Mouse (Mus musculus) stomach, postnatal 0 days (tissue): ENCODE measurements around the gene Syce2. TPM values are rescaled to one million over a fixed set of nuclear protein-coding genes. Genes with fewer than 3 reads are reported as not detected.
"Not testable (repeated sequence)": the region's sequence is repeated elsewhere in the genome, so short reads cannot be mapped to it uniquely, and the experiment has no call there.

Experiments used
- ATAC-seq: fragments of 200-750 bp; cut with Nextera tagmentation; 2 replicates; pipeline ENCODE4 v1.8.0; 2017; ENCODE audit not compliant: low FRiP score, low TSS enrichment
- DNase-seq: peaks from one replicate; pipeline ENCODE4 v3.0.0-alpha.2; 2016; ENCODE audit warnings: low spot score
- H3K27ac ChIP-seq: fragments of 300-500 bp; sonication (generic); replicated peaks from 2 replicates; pipeline ENCODE4 v1.5.1; 2014; ENCODE audit warnings: mild to moderate bottlenecking, control low read depth
- H3K27me3 ChIP-seq: fragments of 300-500 bp; sonication (generic); 2 replicates; pipeline ENCODE4 v1.6.1; 2014; ENCODE audit warnings: low read length; ENCODE audit not compliant: control insufficient read depth, insufficient read depth
- H3K36me3 ChIP-seq: fragments of 300-500 bp; sonication (generic); 2 replicates; pipeline ENCODE4 v1.6.1; 2014; ENCODE audit warnings: low read length, mixed read lengths; ENCODE audit not compliant: control insufficient read depth, insufficient read depth
- H3K4me1 ChIP-seq: fragments of 300-500 bp; sonication (generic); replicated peaks from 2 replicates; pipeline ENCODE4 v1.6.1; 2014; ENCODE audit warnings: antibody characterized with exemption; ENCODE audit not compliant: control insufficient read depth, insufficient read depth
- H3K4me2 ChIP-seq: fragments of 300-500 bp; sonication (generic); replicated peaks from 2 replicates; pipeline ENCODE4 v1.6.1; 2014; ENCODE audit warnings: low read depth, mild to moderate bottlenecking, control low read depth, moderate library complexity
- H3K4me3 ChIP-seq: fragments of 300-500 bp; sonication (generic); 2 replicates; pipeline ENCODE4 v1.5.1; 2014; ENCODE audit warnings: low read depth, low read length, control low read depth
- H3K9ac ChIP-seq: fragments of 300-500 bp; sonication (generic); 2 replicates; pipeline ENCODE4 v1.6.1; 2014; ENCODE audit warnings: mild to moderate bottlenecking, low read length, control low read depth, mixed read lengths
- H3K9me3 ChIP-seq: fragments of 300-500 bp; sonication (generic); 2 replicates; pipeline ENCODE4 v1.6.1; 2016; ENCODE audit warnings: low read length; ENCODE audit not compliant: control insufficient read depth
- CTCF ChIP-seq: IDR thresholded peaks from 2 replicates; pipeline ENCODE4 v1.5.1; 2016; ENCODE audit warnings: antibody characterized with exemption, low read depth, mild to moderate bottlenecking, moderate library complexity
- EP300 ChIP-seq: optimal IDR thresholded peaks from 2 replicates; pipeline ENCODE3; 2016; ENCODE audit warnings: antibody characterized with exemption
- WGBS: fragments of 180-500 bp; shearing (Covaris S2); extraction: QIAGEN DNeasy Blood & Tissue Kit; methylation state at CpG from one replicate; pipeline ENCODE4 v1.1.7; 2014; 5-methylcytosine and 5-hydroxymethylcytosine counted together
- polyA plus RNA-seq: library from polyadenylated mRNA; unstranded; fragments of >200 nt; fragmentation: Nextera tagmentation; extraction: Ambion mirVana; gene quantifications from 2 replicates; pipeline ENCODE4 v1.2.1, GENCODE M21; 2015

Gene Syce2
- polyA plus RNA-seq, 1 experiment from 2014 or later: 27.3 TPM

- Histone ChIP-seq H3K27me3 (no peaks in the 10 kb centered on the region), H3K9ac (peak overlapping the region; percentile 74), H3K36me3 (no peaks in the 10 kb centered on the region), H3K4me2 (peak overlapping the region; percentile 99), H3K4me3 (peak overlapping the region; percentile 71), H3K9me3 (no peaks in the 10 kb centered on the region), H3K27ac (peak overlapping the region; percentile 80; the same call in 1 of the 2 replicates), H3K4me1 (no peaks in the 10 kb centered on the region)
- ATAC-seq (no peak), DNase-seq (no peak)
- no peak for TF ChIP-seq EP300
- no peak for TF ChIP-seq CTCF
- WGBS: 5% methylated on average over 23 of the region's 24 CpGs
Measured at GRCm38 (mm10) chr8:84902367-84902919, 30.5 kb downstream of the Syce2 start.

GRCm38 (mm10) chr8:84902920-84903661 lies 31.2 kb downstream of the Syce2 start:
- Histone ChIP-seq H3K9me3 (no peaks in the 10 kb centered on the region), H3K4me1 (no peaks in the 10 kb centered on the region), H3K27me3 (no peaks in the 10 kb centered on the region), H3K9ac (peak overlapping the region; percentile 74), H3K4me2 (peak overlapping the region; percentile 99), H3K4me3 (peak overlapping the region; percentile 71), H3K27ac (peak overlapping the region; percentile 80), H3K36me3 (no peaks in the 10 kb centered on the region)
- DNase-seq: peak; percentile 93
- TF ChIP-seq EP300 (no peak), CTCF (peak; percentile 92)
- peak; percentile 92 for ATAC-seq
- WGBS: under 1% methylated on average over 68 of the region's 68 CpGs

GRCm38 (mm10) chr8:84904351-84904750 lies 32.4 kb downstream of the Syce2 start:
- Histone ChIP-seq H3K27me3 (no peaks in the 10 kb centered on the region), H3K4me1 (no peaks in the 10 kb centered on the region), H3K27ac (no peak overlapping the region), H3K4me2 (no peak overlapping the region), H3K9me3 (no peaks in the 10 kb centered on the region), H3K4me3 (no peak overlapping the region), H3K36me3 (no peaks in the 10 kb centered on the region), H3K9ac (no peak overlapping the region)
- DNase-seq (no peak), ATAC-seq (no peak)
- TF ChIP-seq CTCF: no peak
- no peak for TF ChIP-seq EP300
- WGBS: 84% methylated on average over 7 of the region's 7 CpGs

DNA sequence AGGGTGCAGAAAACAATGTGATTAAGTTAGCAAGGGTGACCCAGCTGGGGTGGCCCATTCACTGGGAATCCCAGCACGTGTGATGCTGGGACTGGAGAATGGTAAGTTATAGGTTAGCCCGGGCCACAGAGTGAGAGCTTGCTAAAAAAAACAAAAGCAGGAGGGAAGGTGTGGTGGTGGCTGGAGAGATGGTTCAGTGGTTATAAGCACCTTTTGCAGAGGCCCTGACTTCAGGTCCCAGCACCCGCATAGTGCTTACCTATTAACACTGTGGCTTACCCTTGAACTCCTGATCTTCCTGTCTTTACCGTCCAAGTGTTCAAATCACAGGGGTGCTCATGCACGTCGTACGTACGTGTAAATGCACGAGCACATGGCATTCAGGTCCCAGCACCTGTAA lies 35.1 kb downstream of the Syce2 start:
- Histone ChIP-seq H3K4me3 (no peak overlapping the region), H3K4me2 (no peak overlapping the region), H3K27ac (no peak overlapping the region), H3K36me3 (no peaks in the 10 kb centered on the region), H3K9ac (no peak overlapping the region), H3K9me3 (no peaks in the 10 kb centered on the region), H3K4me1 (no peaks in the 10 kb centered on the region), H3K27me3 (no peaks in the 10 kb centered on the region)
- no peak for TF ChIP-seq CTCF
- no peak for TF ChIP-seq EP300
- no peak for ATAC-seq
- no peak for DNase-seq
- 89% methylated on average over 9 of the region's 9 CpGs for WGBS

DNA sequence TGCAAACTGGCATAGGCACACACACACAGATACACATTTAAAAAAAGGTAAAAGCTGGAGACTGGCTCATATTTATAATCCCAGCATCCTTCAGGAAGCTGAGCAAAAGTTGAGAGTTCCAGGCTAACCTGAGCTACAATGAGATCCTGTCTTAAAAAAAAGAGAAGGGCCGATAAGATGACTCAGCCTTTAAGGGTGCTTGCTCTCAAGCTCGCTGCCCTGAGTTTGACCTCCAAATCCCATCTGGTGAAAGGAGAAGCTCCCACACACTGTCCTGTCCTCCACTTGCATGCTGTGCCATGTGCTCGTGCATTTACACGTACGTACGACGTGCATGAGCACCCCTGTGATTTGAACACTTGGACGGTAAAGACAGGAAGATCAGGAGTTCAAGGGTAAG lies 35.6 kb downstream of the Syce2 start:
- no peaks in the 10 kb centered on the region for H3K36me3 ChIP-seq
- ATAC-seq: no peak
- 70% methylated on average over 8 of the region's 8 CpGs for WGBS

DNA sequence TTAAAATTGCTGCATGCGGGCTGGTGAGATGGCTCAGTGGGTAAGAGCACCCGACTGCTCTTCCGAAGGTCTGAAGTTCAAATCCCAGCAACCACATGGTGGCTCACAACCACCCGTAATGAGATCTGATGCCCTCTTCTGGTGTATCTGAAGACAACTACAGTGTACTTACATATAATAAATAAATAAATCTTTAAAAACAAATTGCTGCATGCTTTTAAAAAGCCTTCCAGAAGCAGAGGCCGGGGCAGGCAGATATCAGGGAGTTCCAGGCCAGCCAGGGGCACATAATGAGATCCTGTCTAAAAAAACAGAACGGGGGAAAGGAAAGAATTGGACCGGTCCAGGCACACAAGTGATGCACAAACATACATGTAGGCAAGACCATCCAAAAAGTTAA lies 36.1 kb downstream of the Syce2 start:
- not testable (repeated sequence) for ATAC-seq, H3K27me3 ChIP-seq, H3K27ac ChIP-seq, H3K4me1 ChIP-seq, DNase-seq, H3K9me3 ChIP-seq, H3K9ac ChIP-seq, H3K36me3 ChIP-seq
- Histone ChIP-seq H3K4me3 (peak overlapping the region; percentile 53), H3K4me2 (peak overlapping the region; percentile 90)
- 31% methylated on average over 6 of the region's 7 CpGs for WGBS

More for the DNA sequence above, 35.6 kb downstream of the Syce2 start:
- no peak overlapping the region for H3K27ac ChIP-seq
- no peaks in the 10 kb centered on the region for H3K9me3 ChIP-seq
- H3K27me3 ChIP-seq: no peaks in the 10 kb centered on the region
- no peak for TF ChIP-seq EP300
- TF ChIP-seq CTCF: no peak
- no peak overlapping the region for H3K4me2 ChIP-seq
- no peak overlapping the region for H3K9ac ChIP-seq
- H3K4me3 ChIP-seq: no peak overlapping the region
- no peak for DNase-seq
- H3K4me1 ChIP-seq: 0 out of 2 replicates have a peak, but pooled peaks cover under 1% of the 10 kb centered on the region
